Mouse (Mus musculus): ENCODE measurements at regions not wholly inside any gene's neighbourhood (a gene's known extent, or its start where the extent isn't known, plus 50 kb on each side); places are given as distances from the start of the nearest gene placed in this dataset.

GRCm38 (mm10) chr1:43367151-43367895 lies 77.1 kb upstream of the Nck2 start:
- DNase-seq = no peak

- DNase-seq = no peak
These were observed 72.5 kb upstream of the Nck2 start for GRCm38 (mm10) chr1:43371863-43372262.

GRCm38 (mm10) chr1:43374946-43375345 lies 69.4 kb upstream of the Nck2 start:
- no peak for DNase-seq

GRCm38 (mm10) chr1:43375851-43376250 lies 68.5 kb upstream of the Nck2 start:
- DNase-seq = no peak

GRCm38 (mm10) chr1:43377491-43378263 lies 66.7 kb upstream of the Nck2 start:
- DNase-seq = no peak

- no peak for DNase-seq
These were observed 59.4 kb upstream of the Nck2 start for GRCm38 (mm10) chr1:43385008-43385407.

GRCm38 (mm10) chr1:43394035-43394434 lies 50.3 kb upstream of the Nck2 start:
- DNase-seq = no peak
